Mouse (Mus musculus): Measurements from ENCODE around the gene Pakap.

Pakap gene

GRCm38 (mm10) chr4:57715849-57716248 is 147.9 kb downstream of the Pakap start:
- DNase-seq (ENCODE audit: low spot score in 2 of 2), result no peak

- DNase-seq (ENCODE audit: low spot score in 2 of 2), result no peak
Observed at GRCm38 (mm10) chr4:57716735-57717134, 148.8 kb downstream of the Pakap start.

GRCm38 (mm10) chr4:57717354-57717753 is 149.4 kb downstream of the Pakap start, which contains the start of gene Akap2:
TSS of gene Akap2 (plus strand) at chr4:57717657.
- no peak for DNase-seq (ENCODE audit: low spot score in 2 of 2)

- DNase-seq (ENCODE audit: low spot score in 2 of 2), result no peak
Observed at GRCm38 (mm10) chr4:57719370-57719769, 151.4 kb downstream of the Pakap start.

GRCm38 (mm10) chr4:57720869-57721361 is 152.9 kb downstream of the Pakap start:
- no peak for DNase-seq (ENCODE audit: low spot score in 2 of 2)

- DNase-seq (ENCODE audit: low spot score in 2 of 2), result no peak
Observed at GRCm38 (mm10) chr4:57722296-57722695, 154.3 kb downstream of the Pakap start.

- DNase-seq (ENCODE audit: low spot score in 2 of 2), result no peak
Observed at GRCm38 (mm10) chr4:57723659-57724058, 155.7 kb downstream of the Pakap start.

GRCm38 (mm10) chr4:57725569-57725968 is 157.6 kb downstream of the Pakap start:
- DNase-seq (ENCODE audit: low spot score in 2 of 2), result no peak

GRCm38 (mm10) chr4:57728611-57729183 is 160.7 kb downstream of the Pakap start:
- DNase-seq (ENCODE audit: low spot score in 2 of 2), result no peak

GRCm38 (mm10) chr4:57730047-57730446 is 162.1 kb downstream of the Pakap start:
- no peak for DNase-seq (ENCODE audit: low spot score in 2 of 2)

GRCm38 (mm10) chr4:57730801-57731598 is 163.0 kb downstream of the Pakap start:
- no peak for DNase-seq (ENCODE audit: low spot score in 2 of 2)

- no peak for DNase-seq (ENCODE audit: low spot score in 2 of 2)
Observed at GRCm38 (mm10) chr4:57732351-57732750, 164.4 kb downstream of the Pakap start.

- no peak for DNase-seq (ENCODE audit: low spot score in 2 of 2)
Observed at GRCm38 (mm10) chr4:57733445-57733844, 165.5 kb downstream of the Pakap start.

GRCm38 (mm10) chr4:57735426-57735825 is 167.4 kb downstream of the Pakap start:
- DNase-seq (ENCODE audit: low spot score in 2 of 2), result no peak

GRCm38 (mm10) chr4:57738856-57739552 is 171.0 kb downstream of the Pakap start:
- no peak for DNase-seq (ENCODE audit: low spot score in 2 of 2)

- DNase-seq (ENCODE audit: low spot score in 2 of 2), result no peak
Observed at GRCm38 (mm10) chr4:57743325-57743929, 175.4 kb downstream of the Pakap start.

GRCm38 (mm10) chr4:57750651-57751050 is 182.7 kb downstream of the Pakap start:
- no peak for DNase-seq (ENCODE audit: low spot score in 2 of 2)

GRCm38 (mm10) chr4:57751054-57751453 is 183.1 kb downstream of the Pakap start:
- no peak for DNase-seq (ENCODE audit: low spot score in 2 of 2)

- no peak for DNase-seq (ENCODE audit: low spot score in 2 of 2)
Observed at GRCm38 (mm10) chr4:57751566-57751965, 183.6 kb downstream of the Pakap start.

GRCm38 (mm10) chr4:57755085-57755484 is 187.1 kb downstream of the Pakap start:
- no peak for DNase-seq (ENCODE audit: low spot score in 2 of 2)

- DNase-seq (ENCODE audit: low spot score in 2 of 2), result peak in 1 of 2 experiments; percentile 8
Observed at GRCm38 (mm10) chr4:57757997-57758396, 190.0 kb downstream of the Pakap start.

- DNase-seq (ENCODE audit: low spot score in 2 of 2), result no peak
Observed at GRCm38 (mm10) chr4:57762424-57762823, 194.4 kb downstream of the Pakap start.
